In genomic region chr1:23655768-23656167, GRCm38 (mm10) we compare ENCODE assay signal across 23 mouse cellular contexts.
A peak's percentile ranks its signal among the peaks of the same experiment; 100 is the strongest.
DNase-seq lines count a peak whose midpoint lies in the region; ATAC-seq and TF ChIP-seq lines count a peak whose summit lies in the region.
"Had no signal": no experiment of that assay in that cellular context is flagged by ENCODE, and none has a peak within 500 bp of the region (broad histone marks: within the 10 kb centered on the region; RNA-seq: fewer than 3 reads in every experiment).

No protein-coding gene starts in this region.

- DNase-seq in forebrain, embryonic 10.5 days (ENCODE audit: extremely low spot score, low spot score) = no peak
- DNase-seq in kidney, postnatal 0 days (ENCODE audit: low spot score) = no peak
- DNase-seq in cerebellum, adult 9-10 months = peak; percentile 56
- no peak for DNase-seq in kidney, postnatal 10 days
- no peak for DNase-seq in spleen, postnatal 14 days (ENCODE audit: low spot score in 2 of 2)
- DNase-seq: adrenal gland, postnatal 36 days; B cell, adult 2 months; gastrocnemius, postnatal 10 days; lung, embryonic 14.5 days; lung, postnatal 36 days; thymus, postnatal 14 days had no signal

- H3K4me2 ChIP-seq in forebrain, embryonic 15.5 days (replicated peaks) = no peak overlapping the region
- no peak overlapping the region for H3K4me2 ChIP-seq in kidney, postnatal 0 days (ENCODE audit: low read length)
- no peak overlapping the region for H3K4me2 ChIP-seq in kidney, embryonic 15.5 days
- H3K4me2 ChIP-seq in midbrain, embryonic 15.5 days = peak overlapping the region; percentile 39
- H3K4me2 ChIP-seq: heart, embryonic 11.5 days; limb, embryonic 15.5 days; lung, embryonic 14.5 days had no signal

- TF ChIP-seq CTCF in kidney, postnatal 0 days (IDR thresholded peaks at IDR 0.05; ENCODE audit: low read depth) = no peak

- no peaks in the 10 kb centered on the region; the same call in 1 of the 2 replicates for H3K4me1 ChIP-seq in forebrain, embryonic 15.5 days
- H3K4me1 ChIP-seq in forebrain, embryonic 10.5 days = peaks cover 9% of the 10 kb centered on the region; the same call in 1 of the 2 replicates
- H3K4me1 ChIP-seq in kidney, postnatal 0 days (replicated peaks; ENCODE audit: insufficient read depth, low read length) = no peaks in the 10 kb centered on the region
- no peaks in the 10 kb centered on the region for H3K4me1 ChIP-seq in kidney, embryonic 15.5 days
- peaks cover 9% of the 10 kb centered on the region; the same call in 1 of the 2 replicates for H3K4me1 ChIP-seq in midbrain, embryonic 15.5 days
- H3K4me1 ChIP-seq: embryonic facial prominence, embryonic 13.5 days; limb, embryonic 15.5 days; megakaryocyte, embryonic 14.5 days had no signal

- WGBS in forebrain, embryonic 15.5 days = 97% methylated on average over 1 of the region's 1 CpGs
- 93% methylated on average over 1 of the region's 1 CpGs for WGBS in forebrain, embryonic 10.5 days
- 94% methylated on average over 1 of the region's 1 CpGs for WGBS in kidney, postnatal 0 days
- 100% methylated on average over 1 of the region's 1 CpGs for WGBS in kidney, embryonic 15.5 days
- 79% methylated on average over 1 of the region's 1 CpGs for WGBS in midbrain, embryonic 15.5 days

- H3K9me3 ChIP-seq in forebrain, embryonic 15.5 days = no peaks in the 10 kb centered on the region
- no peaks in the 10 kb centered on the region for H3K9me3 ChIP-seq in forebrain, embryonic 10.5 days
- H3K9me3 ChIP-seq in kidney, postnatal 0 days (replicated peaks; ENCODE audit: low read length) = no peaks in the 10 kb centered on the region
- H3K9me3 ChIP-seq in kidney, embryonic 15.5 days (replicated peaks) = no peaks in the 10 kb centered on the region
- no peaks in the 10 kb centered on the region for H3K9me3 ChIP-seq in midbrain, embryonic 15.5 days
- H3K9me3 ChIP-seq: embryonic facial prominence, embryonic 13.5 days; G1E; limb, embryonic 15.5 days had no signal

- 0 out of 2 replicates have a peak overlapping the region, but pooled peaks have one; percentile 14 for H3K27ac ChIP-seq in forebrain, embryonic 15.5 days (replicated peaks)
- no peak overlapping the region for H3K27ac ChIP-seq in forebrain, embryonic 10.5 days
- H3K27ac ChIP-seq in kidney, postnatal 0 days = no peak overlapping the region
- no peak overlapping the region for H3K27ac ChIP-seq in kidney, embryonic 15.5 days
- peak overlapping the region; percentile 73 for H3K27ac ChIP-seq in midbrain, embryonic 15.5 days
- H3K27ac ChIP-seq: embryonic facial prominence, embryonic 13.5 days; limb, embryonic 15.5 days; liver, embryonic 14.5 days had no signal

- H3K9ac ChIP-seq in forebrain, embryonic 15.5 days (replicated peaks) = no peak overlapping the region
- H3K9ac ChIP-seq in kidney, postnatal 0 days (ENCODE audit: low read depth, low read length) = no peak overlapping the region
- no peak overlapping the region for H3K9ac ChIP-seq in kidney, embryonic 15.5 days
- no peak overlapping the region for H3K9ac ChIP-seq in midbrain, embryonic 15.5 days
- H3K9ac ChIP-seq: limb, embryonic 15.5 days; liver, embryonic 14.5 days; lung, embryonic 14.5 days had no signal

- H3K4me3 ChIP-seq in forebrain, embryonic 15.5 days = no peak overlapping the region
- H3K4me3 ChIP-seq in forebrain, embryonic 10.5 days = no peak overlapping the region
- H3K4me3 ChIP-seq in kidney, postnatal 0 days (replicated peaks; ENCODE audit: low read depth, low read length) = no peak overlapping the region
- H3K4me3 ChIP-seq in kidney, embryonic 15.5 days (replicated peaks) = no peak overlapping the region
- H3K4me3 ChIP-seq in midbrain, embryonic 15.5 days = no peak overlapping the region
- H3K4me3 ChIP-seq: erythroblast, embryonic 14.5 days; limb, embryonic 15.5 days; megakaryocyte, embryonic 14.5 days had no signal

- H3K36me3 ChIP-seq in forebrain, embryonic 15.5 days = no peaks in the 10 kb centered on the region
- no peaks in the 10 kb centered on the region for H3K36me3 ChIP-seq in forebrain, embryonic 10.5 days (replicated peaks)
- H3K36me3 ChIP-seq in kidney, postnatal 0 days (ENCODE audit: insufficient read depth, low read length) = no peaks in the 10 kb centered on the region
- no peaks in the 10 kb centered on the region for H3K36me3 ChIP-seq in kidney, embryonic 15.5 days
- H3K36me3 ChIP-seq in midbrain, embryonic 15.5 days (replicated peaks) = no peaks in the 10 kb centered on the region
- H3K36me3 ChIP-seq: embryonic facial prominence, embryonic 13.5 days; G1E; limb, embryonic 15.5 days had no signal

- H3K27me3 ChIP-seq in forebrain, embryonic 15.5 days = no peaks in the 10 kb centered on the region
- H3K27me3 ChIP-seq in forebrain, embryonic 10.5 days (ENCODE audit: poor library complexity, severe bottlenecking) = no peaks in the 10 kb centered on the region
- no peaks in the 10 kb centered on the region for H3K27me3 ChIP-seq in kidney, postnatal 0 days (ENCODE audit: insufficient read depth, low read length)
- no peaks in the 10 kb centered on the region for H3K27me3 ChIP-seq in kidney, embryonic 15.5 days
- H3K27me3 ChIP-seq in midbrain, embryonic 15.5 days (replicated peaks) = no peaks in the 10 kb centered on the region
- H3K27me3 ChIP-seq: CH12.LX; embryonic facial prominence, embryonic 13.5 days; limb, embryonic 15.5 days; megakaryocyte, embryonic 14.5 days had no signal

- ATAC-seq in forebrain, embryonic 15.5 days (replicated peaks) = no peak
- ATAC-seq in kidney, postnatal 0 days (replicated peaks; ENCODE audit: low FRiP score, low read depth) = 0 out of 2 replicates have a peak, but pooled peaks have one; percentile 25
- no peak for ATAC-seq in kidney, embryonic 15.5 days (replicated peaks; ENCODE audit: low FRiP score)
- 0 out of 2 replicates have a peak, but pooled peaks have one; percentile 22 for ATAC-seq in midbrain, embryonic 15.5 days (replicated peaks)
- ATAC-seq: Patski had no signal

Comparison
In these comparisons a context has a peak if more than half of its experiments do, and no peak if none do; other contexts are left out.
1. ATAC-seq: peak in kidney, postnatal 0 days (single experiment) and midbrain, embryonic 15.5 days (single experiment); none in forebrain, embryonic 15.5 days (single experiment) and kidney, embryonic 15.5 days (single experiment).
2. H3K27ac ChIP-seq: peak in forebrain, embryonic 15.5 days (single experiment) and midbrain, embryonic 15.5 days (single experiment); none in forebrain, embryonic 10.5 days (single experiment), kidney, postnatal 0 days (single experiment) and kidney, embryonic 15.5 days (single experiment).